Mouse (Mus musculus) megakaryocyte, adult 5-6 weeks (primary cell): ENCODE results near the gene Rbm12. TPM values are rescaled to one million over a fixed set of nuclear protein-coding genes. Genes with fewer than 3 reads are reported as not detected.

ENCODE experiments used
- ATAC-seq: 2 replicates; pipeline ENCODE4 v1.8.0; 2016; ENCODE audit warnings: mild to moderate bottlenecking, inconsistent platforms; ENCODE audit not compliant: poor library complexity, severe bottlenecking
- total RNA-seq, 2 experiments: library from RNA; stranded (forward) in 1 of 2; stranded (reverse) in 1 of 2; fragments of 153-499, 151-499 nt in 1 of 2; fragments of 221-1000, 200-1000 nt in 1 of 2; gene quantifications; 2 replicates each; pipeline versions ENCODE4 v1.2.3 to v1.2.4; 2015 to 2017

Rbm12 gene
- total RNA-seq, 2 experiments from 2014 or later, result 31.8 to 34.5 TPM

GRCm38 (mm10) chr2:156080391-156080790 is 31.4 kb downstream of the Rbm12 start:
- ATAC-seq, result no peak

DNA sequence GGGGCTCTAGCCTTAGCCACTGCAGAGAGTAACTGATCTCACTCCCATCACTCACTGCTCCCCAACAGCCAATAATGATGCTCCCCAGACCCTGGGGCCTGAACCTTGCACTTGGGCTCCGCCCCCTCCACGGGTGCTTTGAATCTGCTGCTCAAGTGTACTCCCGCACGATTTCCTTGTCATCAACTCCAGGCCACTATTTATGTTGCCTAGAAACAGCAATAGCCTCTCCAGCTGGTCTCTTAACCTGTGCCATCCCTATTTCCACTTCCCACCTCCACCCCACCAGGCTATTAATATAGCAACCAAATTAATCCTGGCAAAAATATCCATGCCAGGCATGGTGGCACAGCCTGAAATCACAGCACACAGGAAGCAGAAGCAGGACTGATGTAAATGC is 32.1 kb downstream of the Rbm12 start:
- ATAC-seq, result no peak

GRCm38 (mm10) chr2:156079183-156079560 is 32.6 kb downstream of the Rbm12 start:
- no peak for ATAC-seq

- no peak for ATAC-seq
Observed at GRCm38 (mm10) chr2:156078421-156079182, 33.2 kb downstream of the Rbm12 start.

DNA sequence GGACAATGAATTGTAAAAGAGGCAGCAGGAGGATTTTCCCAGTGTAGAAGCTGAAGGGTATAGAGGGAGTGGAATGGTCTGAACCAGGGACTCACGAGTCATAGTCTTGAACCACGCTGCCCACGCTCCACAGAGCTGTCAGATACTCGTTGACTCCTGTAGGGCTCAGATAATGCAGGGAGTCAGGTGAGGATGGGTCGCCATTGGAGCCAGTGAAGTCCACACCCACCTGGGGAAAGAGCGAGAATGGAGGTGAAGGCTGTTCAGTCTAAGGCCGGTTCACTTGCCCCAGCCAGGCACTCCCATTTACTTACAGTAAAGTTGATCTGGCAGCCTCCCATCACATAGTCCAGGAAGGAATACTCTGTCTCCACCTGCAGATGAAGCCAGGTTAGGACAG is 34.3 kb downstream of the Rbm12 start:
- no peak for ATAC-seq

GRCm38 (mm10) chr2:156073725-156074124 is 38.1 kb downstream of the Rbm12 start:
- ATAC-seq, result no peak

- ATAC-seq, result no peak
Observed at GRCm38 (mm10) chr2:156071236-156071635, 40.5 kb downstream of the Rbm12 start.

GRCm38 (mm10) chr2:156067916-156068315 is 43.9 kb downstream of the Rbm12 start:
- no peak for ATAC-seq

GRCm38 (mm10) chr2:156066126-156066525 is 45.7 kb downstream of the Rbm12 start:
- ATAC-seq, result no peak

DNA sequence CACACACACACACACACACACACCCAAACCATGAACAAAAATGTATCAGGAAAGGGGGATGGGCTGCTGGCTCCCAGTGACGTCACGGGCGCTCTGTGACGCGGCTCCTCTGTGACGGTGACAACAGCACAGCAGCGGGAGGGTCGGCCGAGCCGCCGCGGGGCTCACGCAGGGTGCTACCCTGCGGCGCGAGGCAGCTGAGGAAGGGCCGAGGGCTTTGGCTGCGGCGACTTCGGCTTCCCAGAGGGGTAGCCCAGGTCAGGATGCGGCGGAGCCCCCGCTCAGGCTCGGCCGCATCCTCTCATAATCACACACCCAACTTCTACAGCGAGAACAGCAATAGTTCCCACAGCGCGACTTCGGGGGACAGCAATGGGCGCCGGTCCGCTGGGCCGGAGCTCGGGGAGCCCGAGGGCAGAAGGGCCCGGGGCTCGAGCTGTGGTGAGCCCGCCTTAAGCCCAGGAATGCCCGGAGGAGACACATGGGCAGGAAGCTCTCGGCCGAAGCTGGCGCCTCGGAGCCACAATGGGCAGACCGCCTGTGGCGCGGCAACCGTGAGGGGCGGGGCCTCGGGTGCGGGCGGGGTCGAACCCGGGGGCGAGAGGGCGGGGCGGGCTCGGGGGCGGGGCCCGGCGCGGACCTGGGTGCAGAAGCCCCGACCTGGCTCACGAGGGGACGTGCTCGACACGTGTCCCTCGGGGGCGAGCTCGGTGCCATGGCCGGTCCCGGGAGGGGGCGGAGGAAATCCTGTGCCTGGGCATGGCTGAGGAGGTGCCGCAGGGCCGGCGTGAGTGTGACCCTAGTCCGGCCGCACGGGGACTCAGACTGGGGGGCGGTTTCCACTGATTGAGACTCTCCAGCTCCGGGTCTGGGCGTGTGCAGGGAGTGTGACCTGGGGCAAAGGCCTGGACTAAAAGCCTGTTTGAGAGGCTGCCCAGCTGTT is 46.4 kb downstream of the Rbm12 start, which contains the start of gene Spag4:
Spag4 (plus strand) TSS at position 77 of the 943 bp plus-strand sequence.
- peak; percentile 72 for ATAC-seq

DNA sequence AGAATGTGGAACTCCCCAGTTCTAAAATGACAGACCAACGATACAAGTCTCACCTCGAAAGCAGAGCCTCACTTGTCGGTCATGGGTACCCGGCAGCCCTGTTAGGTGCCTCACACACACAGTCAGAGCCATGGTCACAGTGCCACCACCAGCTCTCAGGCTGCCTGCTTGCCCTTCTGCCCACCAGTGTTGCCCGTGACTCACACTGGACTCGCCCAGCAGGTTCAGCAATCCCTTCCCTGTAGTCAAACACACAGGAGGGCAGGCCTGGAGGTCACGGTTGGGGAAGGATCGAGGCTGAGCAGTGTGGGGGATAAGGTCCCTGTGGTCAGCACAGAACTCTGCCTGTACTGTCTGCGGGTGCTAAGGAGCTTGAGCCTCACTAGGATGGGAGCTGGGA is 59.0 kb downstream of the Rbm12 start, which contains the start of gene Fer1l4:
Fer1l4 (minus strand) TSS at position 132 of the 400 bp plus-strand sequence.
- no peak for ATAC-seq

DNA sequence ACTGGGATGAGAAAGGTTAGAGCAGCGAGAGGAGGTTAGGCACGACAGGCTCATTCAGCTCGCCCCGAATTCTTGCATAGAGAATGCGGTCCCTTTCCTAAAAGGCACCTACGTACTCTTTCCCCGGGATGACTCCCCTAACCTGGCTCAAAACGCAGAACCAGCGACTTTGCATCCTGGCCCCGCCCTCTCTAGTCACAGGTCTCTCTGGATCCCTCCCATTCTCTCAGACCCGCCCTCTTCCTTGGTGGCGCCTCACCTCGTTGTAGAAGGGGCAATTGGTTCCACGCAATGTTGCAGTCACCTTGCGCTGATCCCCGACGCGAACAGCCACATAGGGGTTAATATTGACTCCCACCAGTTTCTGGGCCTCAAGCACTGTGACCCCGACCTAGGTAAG is 63.8 kb downstream of the Rbm12 start:
- ATAC-seq, result no peak

- ATAC-seq, result no peak
Observed at GRCm38 (mm10) chr2:156042903-156043302, 68.9 kb downstream of the Rbm12 start.

Other genes starting within 250 kb of the Rbm12 start
- 17.4 and 28.7 TPM in 2 replicates for gene Uqcc1, start 181.7 kb downstream of the Rbm12 start, total RNA-seq (2015)
- gene Uqcc1, start 181.7 kb downstream of the Rbm12 start, total RNA-seq (2017), result 38.4 and 49.2 TPM in 2 replicates
- gene Gm15557, start 171.2 kb downstream of the Rbm12 start, total RNA-seq (2015), result not detected in 2 replicates
- gene Gm15557, start 171.2 kb downstream of the Rbm12 start, total RNA-seq (2017), result not detected in 2 replicates
- not detected in 2 replicates for gene Gdf5, start 166.6 kb downstream of the Rbm12 start, total RNA-seq (2015)
- not detected in 2 replicates for gene Gdf5, start 166.6 kb downstream of the Rbm12 start, total RNA-seq (2017)
- gene Cep250, start 155.5 kb downstream of the Rbm12 start, total RNA-seq (2015), result 8.9 and 14.5 TPM in 2 replicates
- gene Cep250, start 155.5 kb downstream of the Rbm12 start, total RNA-seq (2017), result 37.9 and 38.1 TPM in 2 replicates
- 0.20 and 0.57 TPM in 2 replicates for gene 6430550D23Rik, start 104.0 kb downstream of the Rbm12 start, total RNA-seq (2015)
- 0.11 and 0.81 TPM in 2 replicates for gene 6430550D23Rik, start 104.0 kb downstream of the Rbm12 start, total RNA-seq (2017)
- 175 and 193 TPM in 2 replicates for gene Ergic3, start 103.9 kb downstream of the Rbm12 start, total RNA-seq (2015)
- gene Ergic3, start 103.9 kb downstream of the Rbm12 start, total RNA-seq (2017), result 35.9 and 54.6 TPM in 2 replicates
- gene Fer1l4, start 59.0 kb downstream of the Rbm12 start, total RNA-seq (2015), result not detected in 2 replicates
- gene Fer1l4, start 59.0 kb downstream of the Rbm12 start, total RNA-seq (2017), result not detected in 2 replicates
- gene Spag4, start 46.8 kb downstream of the Rbm12 start, total RNA-seq (2015), result 0.30 and 0.31 TPM in 2 replicates
- 0.07 and 2.1 TPM in 2 replicates for gene Spag4, start 46.8 kb downstream of the Rbm12 start, total RNA-seq (2017)
- 56.5 and 58.3 TPM in 2 replicates for gene Cpne1, start within 50 bp of the Rbm12 start, total RNA-seq (2015)
- 30.2 and 31.1 TPM in 2 replicates for gene Cpne1, start within 50 bp of the Rbm12 start, total RNA-seq (2017)
- 0.38 and 6.3 TPM in 2 replicates for gene Gm28036, start 15.1 kb upstream of the Rbm12 start, total RNA-seq (2015)
- 25.2 and 25.8 TPM in 2 replicates for gene Gm28036, start 15.1 kb upstream of the Rbm12 start, total RNA-seq (2017)
- 53.8 and 63.6 TPM in 2 replicates for gene Romo1, start 32.1 kb upstream of the Rbm12 start, total RNA-seq (2015)
- gene Romo1, start 32.1 kb upstream of the Rbm12 start, total RNA-seq (2017), result 10.0 and 11.0 TPM in 2 replicates
- gene Nfs1, start 32.2 kb upstream of the Rbm12 start, total RNA-seq (2015), result 32.8 and 37.4 TPM in 2 replicates
- gene Nfs1, start 32.2 kb upstream of the Rbm12 start, total RNA-seq (2017), result 21.3 and 22.0 TPM in 2 replicates
- gene Rbm39, start 68.3 kb upstream of the Rbm12 start, total RNA-seq (2015), result 443 and 462 TPM in 2 replicates
- gene Rbm39, start 68.3 kb upstream of the Rbm12 start, total RNA-seq (2017), result 508 and 552 TPM in 2 replicates
- 25.9 and 34.6 TPM in 2 replicates for gene Phf20, start 84.5 kb upstream of the Rbm12 start, total RNA-seq (2015)
- 27.1 and 55.5 TPM in 2 replicates for gene Phf20, start 84.5 kb upstream of the Rbm12 start, total RNA-seq (2017)
- 3.6 and 6.2 TPM in 2 replicates for gene Cnbd2, start 200.3 kb upstream of the Rbm12 start, total RNA-seq (2015)
- gene Cnbd2, start 200.3 kb upstream of the Rbm12 start, total RNA-seq (2017), result 16.2 and 24.5 TPM in 2 replicates
- gene Scand1, start 200.7 kb upstream of the Rbm12 start, total RNA-seq (2015), result 5.8 and 11.9 TPM in 2 replicates
- 8.7 and 11.8 TPM in 2 replicates for gene Scand1, start 200.7 kb upstream of the Rbm12 start, total RNA-seq (2017)